Mouse (Mus musculus) kidney, adult 2 months (tissue): ENCODE measurements around the gene Ahdc1.

ENCODE experiments used
- CTCF ChIP-seq: fragments of 200-500 bp; conservative IDR thresholded peaks from 2 replicates; pipeline ENCODE4 v1.5.1; 2011; ENCODE audit warnings: low read depth, mild to moderate bottlenecking, control low read depth, low read length, moderate library complexity, mixed read lengths; ENCODE audit not compliant: insufficient read depth, insufficient read length
- POLR2A ChIP-seq: fragments of 200-500 bp; IDR thresholded peaks from one replicate; pipeline ENCODE4 v1.6.1; 2011; ENCODE audit warnings: low read depth, low read length, control low read depth

- TF ChIP-seq POLR2A (peak; percentile 68), CTCF (no peak)
Measured at GRCm38 (mm10) chr4:133101751-133102150, 90.7 kb downstream of the Ahdc1 start.
